Mouse (Mus musculus) right cerebral cortex, postnatal 25 days (tissue): ENCODE measurements around the gene Pdzd8.

Experiments used
- DNase-seq: peaks from one replicate; pipeline ENCODE4 v3.0.0; 2022

Gene Pdzd8

DNA sequence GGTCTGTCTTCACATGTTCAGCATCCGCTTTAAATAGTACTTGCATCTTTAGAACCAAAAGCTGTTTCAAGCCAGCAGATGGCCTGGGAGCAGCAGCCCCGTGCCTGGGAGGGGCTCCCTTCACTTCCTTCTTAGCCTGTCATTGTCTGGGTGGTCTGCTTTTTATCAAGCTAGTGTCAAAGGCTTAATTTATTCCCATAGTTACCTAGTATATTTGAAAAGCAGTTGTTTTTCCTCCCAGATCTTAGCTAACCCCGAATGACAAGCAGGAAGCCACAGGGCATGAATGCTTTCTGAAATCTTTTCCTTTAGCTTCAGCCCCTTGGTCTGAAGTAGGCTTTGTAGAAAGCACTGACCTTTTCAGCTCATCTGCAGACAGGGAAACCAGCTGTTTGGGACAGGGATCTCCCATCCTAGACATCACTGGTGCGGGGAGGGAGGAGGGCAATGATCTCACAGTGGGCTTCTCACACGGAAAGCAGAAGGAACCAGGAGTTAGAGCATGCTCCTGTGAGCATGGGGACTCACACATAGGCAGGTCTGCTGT lies 78.1 kb downstream of the Pdzd8 start:
- no peak for DNase-seq

DNA sequence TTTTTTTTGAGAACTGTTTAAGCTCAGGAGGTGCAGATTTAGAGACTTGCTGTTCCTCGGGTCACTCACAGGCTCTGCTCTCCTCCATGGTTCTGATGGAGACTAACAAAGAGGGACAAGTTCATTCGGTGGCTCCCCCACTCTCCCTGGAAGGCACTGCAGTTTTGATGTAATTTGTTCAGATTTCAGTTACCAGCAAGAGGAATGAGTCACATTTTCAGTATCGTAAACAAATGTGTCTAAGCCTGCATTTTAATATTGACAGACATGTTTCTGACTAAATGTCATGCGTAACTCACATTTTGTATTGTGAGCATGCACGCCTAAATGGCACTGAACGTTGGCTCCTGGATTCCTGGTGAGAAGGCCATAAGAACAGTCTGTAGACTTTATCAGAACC lies 79.7 kb downstream of the Pdzd8 start:
- DNase-seq = no peak

DNA sequence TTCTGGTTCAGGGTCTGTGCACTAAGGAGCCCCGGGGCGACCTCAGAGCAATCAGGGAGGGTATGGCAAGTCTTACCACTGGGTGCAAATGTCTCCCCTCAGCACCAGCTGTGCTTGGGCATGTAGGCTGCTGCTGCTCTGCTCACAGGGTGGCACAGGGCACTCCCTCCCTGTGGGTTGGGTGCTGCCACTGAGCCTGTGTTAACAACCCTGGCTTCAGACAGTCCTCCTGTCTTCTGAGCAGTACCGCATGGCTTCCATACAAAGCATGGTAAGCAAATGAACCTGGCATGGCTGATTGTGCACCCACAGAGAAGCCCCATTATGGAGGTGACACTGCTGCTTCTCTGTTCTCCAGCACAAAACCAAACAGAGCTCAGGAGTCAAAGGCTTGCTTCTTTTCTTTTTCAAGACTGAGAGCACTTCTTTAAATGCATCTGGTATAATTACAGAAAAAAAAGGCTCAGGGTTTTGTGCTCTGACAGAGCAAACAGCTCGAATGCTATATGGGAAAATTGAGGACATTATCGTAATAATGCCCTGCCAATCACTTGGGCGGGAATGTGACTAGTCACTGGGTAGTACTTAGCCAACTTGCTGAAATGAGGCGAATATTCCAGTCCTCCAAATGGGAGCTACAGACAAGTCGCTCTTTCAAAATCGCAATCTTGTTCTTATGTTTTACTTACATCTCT lies 80.6 kb downstream of the Pdzd8 start:
- no peak for DNase-seq

DNA sequence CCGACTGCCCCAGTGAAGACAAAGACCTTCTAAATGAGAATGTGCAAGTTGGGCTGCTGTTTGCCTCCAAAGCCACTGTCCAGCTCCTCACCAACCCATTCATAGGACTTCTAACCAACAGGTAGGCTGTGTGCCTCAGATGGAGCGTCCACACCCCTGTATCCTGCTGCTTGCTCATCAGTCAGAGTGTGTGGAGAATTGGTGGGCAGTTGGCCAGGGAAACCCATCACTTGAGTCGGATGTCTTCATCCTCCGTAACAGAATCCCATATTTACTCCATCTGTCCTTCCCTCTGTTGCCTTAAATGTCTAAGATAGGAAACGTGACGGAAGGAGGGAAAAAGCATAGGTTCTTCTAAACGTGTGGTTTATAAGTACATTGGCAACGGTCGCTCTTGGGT lies 82.4 kb downstream of the Pdzd8 start:
- no peak for DNase-seq

DNA sequence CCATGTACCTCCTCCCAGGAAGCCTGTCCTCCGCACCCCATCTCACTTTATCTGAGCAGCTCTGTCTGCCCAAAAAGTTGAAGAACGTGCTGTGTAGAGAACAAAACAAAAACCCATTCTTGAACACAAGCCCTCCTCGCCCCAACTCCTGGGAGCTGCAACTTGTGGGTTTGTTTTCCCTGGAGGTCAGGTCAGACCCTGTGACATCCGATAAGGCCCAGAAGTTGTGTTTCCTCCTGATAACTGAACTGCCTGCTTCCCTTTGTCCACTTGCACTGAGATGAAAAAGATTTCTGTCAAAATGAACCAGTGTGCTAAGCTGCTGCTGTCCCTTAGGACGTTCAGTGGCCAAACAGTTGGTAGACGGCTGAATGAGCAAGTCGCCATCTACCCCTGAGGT lies 84.0 kb downstream of the Pdzd8 start:
- DNase-seq = no peak

DNA sequence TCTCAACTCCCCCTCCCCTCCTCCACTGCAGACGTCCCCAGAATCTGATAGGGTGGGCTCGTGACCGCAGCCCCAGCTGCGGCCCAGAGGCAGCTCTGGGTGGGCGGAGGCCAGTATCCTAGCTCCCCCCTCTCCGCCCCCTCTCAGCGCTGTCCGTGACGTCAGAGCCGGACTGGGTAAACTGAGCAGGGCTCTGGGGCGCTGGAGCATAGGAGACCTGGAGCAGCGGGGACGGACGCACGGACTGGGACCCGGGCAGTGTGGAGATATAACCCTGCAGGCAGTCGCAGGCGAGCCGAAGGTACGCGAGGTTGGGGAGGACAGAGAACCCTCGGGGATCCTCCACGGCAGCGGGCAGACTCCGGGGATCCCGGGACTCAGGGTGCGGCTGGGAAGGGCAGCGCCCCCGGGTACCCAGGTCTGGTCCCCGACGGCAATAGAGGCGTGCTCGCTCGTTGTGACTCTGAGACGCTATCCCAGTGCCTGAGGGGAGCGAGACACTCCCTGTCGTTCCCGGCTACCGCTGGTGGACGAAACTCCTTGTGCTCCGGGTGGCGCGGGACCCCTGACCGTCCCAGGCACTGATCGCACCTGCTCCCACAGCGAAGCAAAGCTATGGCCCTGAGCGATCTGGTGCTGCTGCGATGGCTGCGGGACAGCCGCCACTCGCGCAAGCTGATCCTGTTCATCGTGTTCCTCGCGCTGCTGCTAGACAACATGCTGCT lies 84.7 kb downstream of the Pdzd8 start, which contains the start of gene Slc18a2:
TSS of gene Slc18a2 (plus strand) at position 179 of the 725 bp plus-strand sequence.
- DNase-seq = no peak

DNA sequence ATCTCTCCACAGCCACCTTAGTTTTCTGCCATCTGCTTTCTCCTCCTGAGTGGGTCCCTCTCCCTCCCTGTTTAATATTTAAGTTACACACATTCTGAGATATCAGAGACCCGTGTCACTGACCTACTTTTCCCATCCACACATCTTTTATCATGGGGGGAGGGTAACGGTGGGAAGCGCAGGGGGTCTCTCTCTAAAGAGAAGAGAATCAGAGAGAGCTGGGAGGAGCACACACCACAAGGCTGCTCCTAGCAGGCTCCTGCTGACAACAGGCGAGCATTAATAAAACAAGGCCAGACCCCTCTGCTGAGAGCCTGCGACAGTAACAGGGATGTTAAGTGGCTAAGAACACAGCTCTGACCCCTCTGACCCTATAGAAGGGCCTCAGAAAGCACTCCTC lies 85.9 kb downstream of the Pdzd8 start:
- DNase-seq = no peak

DNA sequence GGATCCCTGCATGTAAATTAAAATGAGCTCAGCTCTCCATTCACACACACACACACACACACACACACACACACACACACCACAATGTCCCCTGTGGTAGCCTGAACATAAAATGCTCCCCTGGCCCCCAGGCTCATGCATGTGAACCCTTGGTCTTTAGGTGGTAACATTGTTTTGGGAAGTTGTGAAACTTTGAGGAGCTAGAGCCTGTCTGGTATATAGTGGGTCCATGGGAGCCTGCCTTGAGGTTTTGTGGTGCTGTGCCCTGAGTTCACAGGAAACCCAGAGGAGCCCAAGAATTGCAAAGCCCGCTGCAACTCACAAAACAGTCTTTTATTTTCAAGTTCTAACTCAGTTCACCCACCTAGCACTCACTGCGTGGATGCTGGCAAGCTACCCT lies 92.9 kb downstream of the Pdzd8 start:
- no peak for DNase-seq

DNA sequence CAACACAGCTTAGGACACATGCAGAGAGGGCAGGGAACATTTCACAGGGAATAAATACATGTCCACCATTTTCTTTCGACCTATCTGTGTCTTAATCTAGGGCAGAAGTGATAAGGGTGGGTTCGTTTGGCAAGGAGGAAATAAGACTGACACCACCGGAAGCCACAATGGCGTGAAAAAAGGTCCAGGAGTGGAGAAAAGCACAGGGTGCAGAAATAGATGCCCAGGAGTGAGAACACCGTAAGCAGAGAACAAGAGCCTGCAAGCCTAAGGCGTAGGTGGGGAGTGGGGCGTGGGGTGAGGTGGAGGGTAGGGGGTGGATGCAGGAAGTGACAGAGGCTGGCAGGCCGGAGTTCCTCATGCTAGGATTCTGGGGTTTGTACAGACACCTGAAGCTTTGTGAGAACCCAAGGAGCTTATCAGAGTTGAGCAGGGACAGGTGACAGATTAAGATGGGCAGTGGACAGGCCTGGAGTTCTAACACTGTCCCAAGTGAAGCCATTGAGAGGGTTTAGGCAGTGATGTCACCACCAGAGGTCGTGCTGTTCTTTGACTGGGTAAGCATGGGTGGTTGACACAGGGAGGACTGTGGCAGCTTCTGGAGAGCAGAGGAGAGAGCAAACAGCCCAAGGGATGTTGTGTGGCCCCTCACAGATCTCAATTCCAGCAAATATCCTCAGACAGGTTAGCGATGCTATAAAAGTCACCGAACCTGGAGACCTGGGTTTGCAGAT lies 96.9 kb downstream of the Pdzd8 start:
- DNase-seq = no peak

DNA sequence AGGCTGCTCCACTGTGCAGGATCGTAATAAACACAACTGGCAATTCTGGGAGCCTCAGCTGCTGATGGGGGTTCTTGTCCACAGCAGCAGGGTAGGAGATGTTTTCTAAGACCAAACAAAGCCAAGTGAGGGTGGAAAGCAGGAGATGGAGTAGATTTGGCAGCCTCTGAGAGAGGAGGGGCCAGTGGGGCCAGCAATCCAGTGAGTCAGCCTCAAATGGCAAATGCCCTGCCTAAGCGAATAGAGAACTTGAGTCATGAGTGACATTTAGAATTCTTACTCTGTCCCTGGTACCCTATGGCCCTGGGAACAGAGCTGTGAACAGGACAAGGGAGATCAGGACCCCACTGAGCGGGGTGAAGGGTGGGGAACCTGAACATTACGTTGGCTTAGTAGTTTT lies 97.4 kb downstream of the Pdzd8 start:
- DNase-seq = no peak
